Mouse (Mus musculus): ENCODE measurements around the gene Pgap3.

The Pgap3 gene

DNA sequence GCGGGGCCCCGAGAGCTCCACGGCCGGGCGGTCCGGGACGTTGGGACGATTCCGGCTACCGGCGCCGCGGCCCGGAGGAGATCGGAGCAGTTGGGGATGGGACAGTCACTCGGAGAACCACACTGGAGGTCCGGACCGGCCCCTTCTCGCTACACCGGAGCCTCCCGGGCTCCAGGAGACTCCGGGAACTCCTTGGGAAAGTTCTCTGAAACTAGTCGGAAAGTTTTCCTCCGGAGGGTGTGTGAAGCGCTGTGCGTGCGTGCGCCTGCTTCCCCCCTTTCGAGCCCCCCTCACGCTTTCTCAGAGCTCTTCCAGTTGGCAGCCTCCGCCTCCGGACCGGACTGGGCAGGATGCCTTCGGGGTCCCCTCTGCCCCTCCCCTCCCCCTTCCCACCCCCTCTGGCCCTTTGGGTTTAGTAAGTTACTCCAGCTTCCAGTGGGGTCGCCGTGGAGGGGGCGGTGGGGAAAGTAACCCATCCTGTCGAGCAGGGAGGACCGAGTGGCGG, 12.6 kb upstream of the Pgap3 start:
- DNase-seq (ENCODE audit: extremely low spot score, low spot score) = peak; percentile 75

DNA sequence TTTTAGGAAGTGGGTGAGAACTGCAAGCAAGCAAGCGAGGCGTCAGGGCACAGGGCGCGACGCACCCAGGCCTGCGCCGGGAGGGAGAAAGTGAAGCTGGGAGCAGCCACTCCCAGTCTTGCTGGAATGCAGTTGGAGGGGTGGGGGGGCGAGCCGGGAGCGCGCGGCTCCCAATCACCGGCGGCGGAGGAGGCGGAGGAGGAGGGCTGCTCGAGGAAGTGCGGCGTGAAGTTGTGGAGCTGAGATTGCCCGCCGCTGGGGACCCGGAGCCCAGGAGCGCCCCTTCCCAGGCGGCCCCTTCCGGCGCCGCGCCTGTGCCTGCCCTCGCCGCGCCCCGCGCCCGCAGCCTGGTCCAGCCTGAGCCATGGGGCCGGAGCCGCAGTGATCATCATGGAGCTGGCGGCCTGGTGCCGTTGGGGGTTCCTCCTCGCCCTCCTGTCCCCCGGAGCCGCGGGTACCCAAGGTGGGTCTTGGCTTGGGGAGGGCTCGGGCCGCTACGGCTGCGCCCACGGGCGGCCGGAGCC, 12.0 kb upstream of the Pgap3 start, which contains the start of gene Erbb2:
Gene Erbb2, plus strand, starts transcription at position 198 of the 524 bp plus-strand sequence.
- DNase-seq (ENCODE audit: extremely low spot score, low spot score) = peak; percentile 85

GRCm38 (mm10) chr11:98409341-98409822, 9.1 kb upstream of the Pgap3 start:
- DNase-seq (ENCODE audit: extremely low spot score, low spot score) = peak; percentile 40

DNA sequence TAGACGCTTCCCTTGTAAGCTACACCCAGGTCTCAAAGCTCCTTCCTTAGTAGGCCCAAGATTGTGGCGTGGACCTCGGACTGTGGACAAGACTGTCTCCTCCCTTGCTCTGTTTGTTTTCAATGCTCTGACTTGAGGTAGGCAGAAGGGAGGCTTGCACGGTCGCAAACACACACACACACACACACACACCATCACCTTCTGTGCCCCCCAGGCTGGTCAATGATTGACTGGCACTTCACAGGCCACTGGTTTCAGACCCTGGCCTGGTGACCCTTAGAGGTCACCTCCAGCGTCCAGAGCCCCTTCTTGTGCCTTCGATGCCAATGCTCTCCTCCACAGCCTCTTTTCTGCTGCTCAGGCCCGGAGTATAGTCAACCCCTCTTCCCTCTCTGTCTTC, 8.6 kb upstream of the Pgap3 start:
- DNase-seq (ENCODE audit: extremely low spot score, low spot score) = no peak

DNA sequence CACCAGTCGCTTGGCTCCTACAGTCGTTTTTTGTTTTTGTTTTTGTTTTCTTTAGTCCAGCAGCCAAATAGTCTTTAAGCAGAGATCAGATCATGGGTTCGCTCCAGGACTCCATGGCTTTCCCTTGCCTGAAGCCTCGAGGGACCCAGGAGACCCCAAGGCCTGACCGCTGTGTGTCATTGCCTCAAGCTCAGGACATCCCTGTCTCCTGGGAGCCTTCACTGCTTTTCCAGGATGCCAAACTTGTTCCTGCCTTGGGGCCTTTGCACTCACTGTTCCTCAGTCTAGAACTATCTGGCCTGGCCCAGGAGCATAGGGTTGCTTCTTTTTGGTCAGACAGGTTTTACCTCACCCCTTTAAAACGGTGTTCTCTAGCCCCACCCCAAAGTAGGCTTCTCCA, 6.3 kb upstream of the Pgap3 start:
- DNase-seq (ENCODE audit: extremely low spot score, low spot score) = no peak

- DNase-seq (ENCODE audit: extremely low spot score, low spot score) = no peak
Measured at GRCm38 (mm10) chr11:98400816-98401215, 526 bp upstream of the Pgap3 start.

DNA sequence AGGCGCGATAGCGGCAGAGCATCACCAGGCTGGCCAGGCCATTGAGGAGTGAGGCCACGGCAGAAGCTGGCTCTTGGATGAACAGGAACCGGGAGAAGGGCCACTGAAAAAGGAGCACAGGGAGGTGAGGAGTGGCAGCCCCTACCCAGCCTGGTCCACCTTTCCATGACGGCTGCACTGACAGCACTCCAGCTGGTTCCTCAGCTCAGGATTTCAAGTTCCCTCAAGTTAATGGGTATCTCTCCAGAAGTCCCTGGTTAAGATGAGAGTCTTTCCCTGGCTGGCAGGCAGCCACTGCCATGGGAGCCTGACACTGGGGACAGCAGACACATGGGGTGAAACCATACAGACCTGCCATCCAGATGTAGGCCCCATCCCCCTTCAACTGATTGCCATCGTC, 2.3 kb downstream of the Pgap3 start:
- DNase-seq (ENCODE audit: extremely low spot score, low spot score) = no peak

- DNase-seq (ENCODE audit: extremely low spot score, low spot score) = no peak
Measured at GRCm38 (mm10) chr11:98395041-98395440, 5.2 kb downstream of the Pgap3 start.

GRCm38 (mm10) chr11:98394301-98394700, 6.0 kb downstream of the Pgap3 start:
- no peak for DNase-seq (ENCODE audit: extremely low spot score, low spot score)

DNA sequence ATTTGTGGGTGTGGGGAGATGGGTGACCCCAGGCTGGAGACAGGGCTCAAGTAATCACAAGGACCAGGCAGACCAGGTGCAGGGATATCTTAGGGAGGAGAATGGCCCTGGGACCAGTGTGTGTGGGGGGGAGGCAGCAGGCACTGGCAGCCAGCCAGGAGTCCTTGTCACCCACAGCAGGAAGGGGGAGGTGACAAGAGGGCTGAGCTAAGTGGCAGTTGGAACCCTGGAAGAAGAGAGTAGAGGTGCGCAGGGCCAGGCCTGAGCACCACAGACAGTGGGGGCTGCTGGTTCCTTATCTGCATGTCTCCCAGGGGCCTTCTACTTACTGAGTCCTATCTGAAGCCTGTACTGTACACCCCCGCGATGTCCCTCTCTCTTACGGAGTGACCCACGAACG, 7.0 kb downstream of the Pgap3 start:
- DNase-seq (ENCODE audit: extremely low spot score, low spot score) = no peak

DNA sequence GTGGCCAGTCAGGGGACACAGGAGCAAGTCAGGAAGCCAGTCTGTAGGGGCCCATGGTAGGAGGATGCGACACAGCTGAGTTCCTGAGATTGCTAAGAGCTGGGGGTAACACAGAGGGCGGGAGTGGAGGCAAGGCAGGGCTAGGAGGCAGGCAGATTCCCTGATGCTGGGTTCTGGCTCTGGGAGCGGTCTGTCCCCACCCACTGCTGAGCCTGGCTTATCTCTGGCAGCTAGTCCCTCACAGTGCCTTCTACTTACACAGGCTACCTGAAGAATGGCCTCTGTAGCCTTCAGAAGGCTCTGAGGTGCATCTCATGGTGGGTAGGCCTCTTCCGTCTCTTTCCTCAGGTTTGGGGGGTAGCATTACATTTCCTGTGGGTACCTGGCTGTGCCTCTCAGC, 7.6 kb downstream of the Pgap3 start:
- no peak for DNase-seq (ENCODE audit: extremely low spot score, low spot score)

DNA sequence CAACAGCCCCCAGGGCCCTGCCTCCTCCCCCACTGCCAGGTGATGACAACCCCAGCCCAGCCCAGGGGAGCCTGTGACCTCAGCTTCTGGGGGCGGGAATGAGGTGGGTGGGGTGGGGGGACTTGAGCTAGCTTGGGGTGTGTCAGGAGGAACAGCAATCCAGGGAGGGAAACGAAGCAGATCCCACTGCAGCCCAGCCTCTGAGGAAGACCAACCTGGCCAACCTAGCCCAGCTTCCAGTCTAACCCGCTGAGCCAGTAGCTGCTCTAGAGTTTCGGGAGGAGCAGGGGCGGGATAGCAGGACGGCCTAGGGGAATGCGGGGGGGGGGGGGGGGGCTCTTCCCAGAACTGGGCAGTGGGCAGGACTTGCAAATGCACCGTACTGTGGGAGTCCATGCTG, 8.3 kb downstream of the Pgap3 start:
- no peak for DNase-seq (ENCODE audit: extremely low spot score, low spot score)

DNA sequence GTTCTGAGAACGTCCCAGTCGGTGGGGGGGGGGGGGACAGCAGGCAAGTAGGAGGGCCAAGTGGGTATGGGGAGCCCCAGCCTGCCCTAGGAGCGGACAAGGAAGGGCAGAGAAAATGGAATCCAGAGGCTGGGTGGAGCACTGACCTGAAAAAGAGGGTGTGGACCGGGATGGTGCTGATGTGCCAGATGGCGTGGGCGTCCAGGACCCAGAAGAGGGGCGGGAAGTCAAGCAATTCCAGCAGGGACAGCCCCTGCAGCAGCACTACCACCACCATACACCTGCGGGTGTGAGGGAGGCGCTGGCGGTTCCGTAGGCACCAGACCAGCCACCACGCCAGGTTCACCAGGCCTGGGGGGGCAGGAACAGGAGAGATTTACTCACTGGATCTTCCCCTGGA, 10.1 kb downstream of the Pgap3 start:
- DNase-seq (ENCODE audit: extremely low spot score, low spot score) = no peak

DNA sequence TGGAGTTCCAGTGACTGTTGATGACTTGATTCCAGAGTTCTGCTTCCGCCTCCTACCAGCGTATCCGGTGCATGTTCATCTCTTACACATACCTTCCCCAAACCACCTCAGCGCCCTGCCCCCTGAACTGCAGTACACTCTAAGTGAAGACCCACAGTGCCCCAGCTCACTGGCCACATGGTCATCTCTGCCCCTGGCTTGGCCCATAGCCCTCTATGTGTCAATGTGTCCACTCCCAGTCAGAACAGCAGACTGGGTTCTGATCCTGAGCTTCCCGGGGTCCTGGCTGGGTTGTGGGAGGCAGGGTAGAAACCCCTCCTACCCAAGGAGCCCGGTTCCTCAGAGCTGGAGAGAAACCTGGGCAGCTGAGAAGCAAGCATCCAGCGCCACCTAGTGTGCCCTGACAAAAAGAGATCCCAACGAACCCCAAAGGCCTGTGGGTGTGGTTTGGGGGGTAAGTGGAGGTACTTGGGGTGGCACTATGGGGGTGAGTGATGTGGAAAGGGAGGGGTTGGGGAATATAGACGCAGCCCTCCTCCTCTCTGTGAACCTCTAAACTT, 11.0 kb downstream of the Pgap3 start:
- DNase-seq (ENCODE audit: extremely low spot score, low spot score) = no peak

DNA sequence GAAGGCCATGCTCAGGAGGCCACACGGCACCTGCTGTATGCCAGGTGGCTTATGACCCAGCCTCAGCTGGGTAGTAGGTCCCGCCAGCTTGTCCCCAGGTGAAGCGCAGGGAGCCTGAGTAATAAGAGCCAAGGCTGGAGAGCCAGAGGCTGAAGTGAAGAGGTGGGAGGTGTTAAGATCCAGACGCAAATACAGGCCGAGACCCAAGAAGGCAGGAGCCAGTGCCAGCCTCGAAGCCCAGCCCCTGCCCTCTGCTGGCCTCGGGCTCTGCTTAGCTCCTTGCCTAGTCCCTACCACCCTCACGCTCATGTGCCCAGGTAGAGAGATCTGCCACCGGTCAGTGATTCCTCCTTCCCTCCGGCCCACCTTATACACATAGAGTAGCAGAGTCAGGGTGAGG, 12.0 kb downstream of the Pgap3 start:
- DNase-seq (ENCODE audit: extremely low spot score, low spot score) = no peak

DNA sequence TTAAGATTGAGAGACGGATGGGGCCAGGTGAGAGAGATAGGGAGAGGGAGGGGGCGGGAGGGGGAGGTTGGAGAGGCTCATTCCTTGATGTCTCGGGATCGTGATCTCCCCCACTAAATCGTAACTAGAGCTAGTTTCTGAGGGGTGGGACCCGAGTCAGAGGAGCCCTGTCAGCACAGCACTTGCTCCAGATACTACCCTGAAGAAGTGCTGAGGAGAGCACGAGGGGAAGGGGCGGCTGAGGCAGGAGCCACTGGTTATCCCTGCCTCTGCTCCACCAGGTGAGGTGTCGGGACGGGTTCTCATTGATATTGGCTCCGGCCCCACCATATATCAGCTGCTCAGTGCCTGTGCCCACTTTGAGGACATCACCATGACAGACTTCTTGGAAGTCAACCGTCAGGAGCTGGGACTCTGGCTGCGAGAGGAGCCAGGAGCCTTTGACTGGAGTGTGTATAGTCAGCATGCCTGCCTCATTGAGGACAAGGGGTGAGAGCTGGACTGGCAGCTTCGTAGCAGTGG, 13.2 kb downstream of the Pgap3 start:
- no peak for DNase-seq (ENCODE audit: extremely low spot score, low spot score)

GRCm38 (mm10) chr11:98386596-98386995, 13.7 kb downstream of the Pgap3 start:
- no peak for DNase-seq (ENCODE audit: extremely low spot score, low spot score)

GRCm38 (mm10) chr11:98385638-98386585, 14.4 kb downstream of the Pgap3 start, which contains the start of gene Pnmt:
Gene Pnmt (plus strand): TSS chr11:98386450.
- no peak for DNase-seq (ENCODE audit: extremely low spot score, low spot score)

- DNase-seq (ENCODE audit: extremely low spot score, low spot score) = no peak
Measured at GRCm38 (mm10) chr11:98384721-98385637, 15.3 kb downstream of the Pgap3 start.

DNA sequence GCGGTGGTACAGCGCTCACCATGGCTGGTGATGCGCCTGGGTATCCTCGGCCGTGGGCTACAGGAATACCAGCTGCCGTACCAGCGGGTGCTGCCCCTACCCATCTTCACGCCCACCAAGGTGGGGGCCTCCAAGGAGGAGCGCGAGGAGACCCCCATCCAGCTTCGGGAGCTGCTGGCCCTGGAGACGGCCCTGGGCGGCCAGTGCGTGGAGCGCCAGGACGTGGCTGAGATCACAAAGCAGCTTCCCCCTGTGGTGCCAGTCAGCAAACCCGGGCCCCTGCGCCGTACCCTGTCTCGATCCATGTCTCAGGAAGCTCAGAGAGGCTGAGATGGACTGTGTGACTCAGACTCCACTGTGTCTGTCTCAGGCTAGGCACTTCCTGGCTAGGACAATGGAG, 16.1 kb downstream of the Pgap3 start:
- no peak for DNase-seq (ENCODE audit: extremely low spot score, low spot score)
